Mouse (Mus musculus) E14TG2a.4 (cell line): Measurements from ENCODE around the gene Dctn2.

Experiments used
- CTCF ChIP-seq: conservative IDR thresholded peaks from 2 replicates; pipeline ENCODE4 v1.5.1; 2014; ENCODE audit warnings: low read length
- POU5F1 ChIP-seq: IDR thresholded peaks from 2 replicates; pipeline ENCODE4 v1.6.1; 2014; ENCODE audit warnings: low read length, borderline replicate concordance

- TF ChIP-seq CTCF (no peak), POU5F1 (no peak)
These were observed 34.2 kb downstream of the Dctn2 start for GRCm38 (mm10) chr10:127300361-127300760.
